In genomic region chr2:125477367-125477766, GRCm38 (mm10) we compare ENCODE assay signal across 18 mouse cellular contexts. TPM values are rescaled to one million over a fixed set of nuclear protein-coding genes. Genes with fewer than 3 reads are reported as not detected.
"Had no signal": no experiment of that assay in that cellular context is flagged by ENCODE, and none has a peak within 500 bp of the region (broad histone marks: within the 10 kb centered on the region; RNA-seq: fewer than 3 reads in every experiment).

No protein-coding gene starts in this region.

- H3K4me3 ChIP-seq: layer of hippocampus, adult 2 months; limb, embryonic 10.5 days; limb, embryonic 13.5 days; liver, embryonic 12.5 days; liver, embryonic 15.5 days; stomach, embryonic 15.5 days had no signal

- DNase-seq: kidney, adult 2 months; kidney, postnatal 25 days; layer of hippocampus, adult 9-11 months; liver; lung, adult 18-20 months; lung, postnatal 4 days; midbrain, embryonic 14.5 days; right cerebral cortex, postnatal 25 days; spleen, adult 18-20 months; thymus, postnatal 25 days had no signal

- H3K36me3 ChIP-seq: liver, embryonic 12.5 days; liver, embryonic 15.5 days; stomach, embryonic 15.5 days had no signal

- H3K27ac ChIP-seq: kidney, postnatal 0 days; layer of hippocampus, adult 2 months; limb, embryonic 10.5 days; limb, embryonic 13.5 days; liver, embryonic 12.5 days; liver, embryonic 15.5 days; stomach, embryonic 15.5 days had no signal

- H3K9me3 ChIP-seq: limb, embryonic 10.5 days; limb, embryonic 13.5 days; liver, embryonic 12.5 days; liver, embryonic 15.5 days; stomach, embryonic 15.5 days had no signal

- H3K4me2 ChIP-seq: limb, embryonic 13.5 days; liver, embryonic 12.5 days; liver, embryonic 15.5 days; midbrain, embryonic 11.5 days; stomach, embryonic 15.5 days had no signal

- H3K9ac ChIP-seq: limb, embryonic 13.5 days; liver, embryonic 12.5 days; liver, embryonic 15.5 days; stomach, embryonic 15.5 days had no signal

- H3K4me1 ChIP-seq: liver, embryonic 12.5 days; liver, embryonic 15.5 days; stomach, embryonic 15.5 days had no signal

- ATAC-seq: liver, embryonic 12.5 days had no signal

- H3K27me3 ChIP-seq: limb, embryonic 13.5 days; liver, embryonic 12.5 days; liver, embryonic 15.5 days; stomach, embryonic 15.5 days had no signal

RNA-seq across cellular contexts. Expression of gene Gm9913, which starts 27.5 kb away (rescaled TPM):
- polyA plus RNA-seq: midbrain, embryonic 14.5 days had no signal
